Mouse (Mus musculus) spleen, embryonic (tissue): Measurements from ENCODE around the gene Col19a1.

ENCODE experiments used
- CTCF ChIA-PET: fragments of 350-600 bp; sonication (Branson Sonifier 250); formaldehyde crosslinking; loops from one replicate; lab custom pipeline; 2022; lab: Charles Lee

The Col19a1 gene

DNA sequence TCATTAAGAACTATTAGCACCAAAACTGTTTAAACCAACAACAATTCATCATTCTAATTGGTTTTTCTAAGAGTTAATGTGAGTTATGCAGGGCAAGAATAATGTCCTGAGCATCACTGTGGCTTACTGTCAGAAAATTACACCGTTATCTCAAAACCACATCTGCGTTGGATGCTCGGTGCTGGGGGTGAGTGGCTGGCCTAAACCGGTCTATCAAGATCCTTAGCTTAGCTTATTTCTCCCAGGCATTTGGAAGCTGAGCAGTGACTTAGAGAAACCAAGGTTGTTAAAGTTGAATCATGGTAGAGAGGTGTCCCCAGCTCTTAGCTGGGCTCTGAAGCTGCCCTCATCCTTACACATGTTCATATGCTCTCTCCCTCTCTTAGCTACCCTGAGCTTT lies 276.4 kb downstream of the Col19a1 start:
- CTCF ChIA-PET: no interaction called here

- CTCF ChIA-PET: no interaction called here
Measured at GRCm38 (mm10) chr1:24310193-24310592, 277.1 kb downstream of the Col19a1 start.

DNA sequence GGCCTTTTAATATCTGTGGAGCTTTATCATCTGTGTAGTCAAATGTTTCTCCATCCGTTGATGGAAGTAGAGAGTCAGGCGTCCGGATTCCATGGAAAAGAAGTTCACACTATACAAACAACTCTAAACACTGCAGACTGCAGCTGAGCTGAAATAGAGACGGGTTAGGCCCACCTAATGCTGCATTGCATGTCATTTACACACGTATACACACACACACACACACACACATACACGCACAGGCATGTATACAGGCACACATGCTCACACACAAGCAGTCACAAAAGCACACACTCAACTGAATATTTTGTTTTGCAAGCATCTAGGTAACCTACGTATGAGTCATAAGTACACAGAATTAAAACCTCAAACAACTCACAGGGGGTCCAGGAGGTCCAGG lies 284.2 kb downstream of the Col19a1 start:
- CTCF ChIA-PET: interaction anchor here (0.7 kb wide), 1 partner anchor 331 kb away, joined by 3 read pairs; no protein-coding TSS in a partner anchor

DNA sequence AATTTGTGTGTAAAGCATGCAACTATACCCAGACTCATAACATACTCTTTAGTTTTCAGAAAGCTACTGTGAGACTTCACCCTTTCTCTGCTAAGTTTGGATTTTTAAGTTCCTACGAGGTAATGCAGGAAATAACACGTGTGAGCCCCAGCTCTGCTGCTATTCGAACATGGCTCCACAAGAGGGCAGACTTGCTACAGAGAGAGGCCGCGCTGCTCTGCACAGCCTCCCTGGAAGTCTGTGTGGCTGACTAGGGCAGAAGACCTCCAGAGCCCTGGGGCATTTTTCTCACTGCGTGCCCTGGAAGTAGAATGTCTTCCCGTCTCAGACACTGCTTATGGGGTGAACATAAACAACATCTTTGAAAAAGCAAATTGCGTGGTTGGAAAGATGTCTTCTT lies 284.6 kb downstream of the Col19a1 start:
- CTCF ChIA-PET: interaction anchor here (0.7 kb wide), 1 partner anchor 332 kb away, joined by 3 read pairs; no protein-coding TSS in a partner anchor

DNA sequence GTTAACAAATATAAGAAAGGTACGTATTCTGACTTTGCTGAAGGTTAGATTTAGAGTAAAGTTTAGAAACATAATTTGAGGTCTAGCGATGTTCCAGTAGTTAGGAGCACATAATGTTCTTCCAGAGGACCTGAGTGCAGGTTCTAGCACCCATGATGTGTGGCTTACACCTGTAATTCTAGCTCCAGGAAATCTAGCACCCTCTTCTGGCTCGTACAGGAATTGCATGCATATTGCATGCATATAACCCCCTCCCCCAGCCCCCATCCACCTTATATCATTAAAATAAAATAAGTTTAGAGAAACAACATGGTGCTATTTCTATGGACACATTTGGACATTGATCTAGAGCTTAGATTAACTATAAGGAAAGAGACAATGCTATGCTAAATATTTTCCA lies 286.6 kb downstream of the Col19a1 start:
- CTCF ChIA-PET: no interaction called here

GRCm38 (mm10) chr1:24294979-24295942 lies 292.0 kb downstream of the Col19a1 start:
- CTCF ChIA-PET: no interaction called here

DNA sequence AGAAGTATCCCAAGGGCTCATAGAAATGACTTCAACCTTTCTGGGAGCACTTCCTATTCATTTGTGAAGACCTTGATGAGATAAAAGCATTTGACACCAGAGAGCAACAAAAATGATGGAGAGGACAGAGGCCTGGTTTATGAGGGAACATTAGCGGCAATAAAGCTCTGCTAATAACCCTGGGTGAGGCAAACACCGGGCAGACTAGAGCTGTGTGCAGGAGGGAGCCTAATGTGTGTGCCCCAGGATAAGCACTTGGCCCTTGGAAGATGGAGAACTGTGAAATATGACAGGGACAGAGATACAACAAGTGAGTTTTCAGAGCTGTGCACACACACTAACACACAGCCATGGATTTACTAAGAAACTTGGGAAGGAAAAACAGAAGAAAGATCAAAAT lies 294.8 kb downstream of the Col19a1 start:
- CTCF ChIA-PET: no interaction called here

- CTCF ChIA-PET: no interaction called here
Measured at GRCm38 (mm10) chr1:24286360-24286759, 300.9 kb downstream of the Col19a1 start.

GRCm38 (mm10) chr1:24267022-24267421 lies 320.2 kb downstream of the Col19a1 start:
- CTCF ChIA-PET: no interaction called here

- CTCF ChIA-PET: interaction anchor here (0.6 kb wide), 1 partner anchor 1436 kb away, joined by 6 read pairs; no protein-coding TSS in a partner anchor
Measured at GRCm38 (mm10) chr1:24261181-24261580, 326.1 kb downstream of the Col19a1 start.

- CTCF ChIA-PET: no interaction called here
Measured at GRCm38 (mm10) chr1:24259419-24259818, 327.9 kb downstream of the Col19a1 start.

GRCm38 (mm10) chr1:24257961-24258360 lies 329.3 kb downstream of the Col19a1 start:
- CTCF ChIA-PET: no interaction called here

- CTCF ChIA-PET: no interaction called here
Measured at GRCm38 (mm10) chr1:24249105-24249664, 338.1 kb downstream of the Col19a1 start.

- CTCF ChIA-PET: no interaction called here
Measured at GRCm38 (mm10) chr1:24248294-24249104, 338.8 kb downstream of the Col19a1 start.

DNA sequence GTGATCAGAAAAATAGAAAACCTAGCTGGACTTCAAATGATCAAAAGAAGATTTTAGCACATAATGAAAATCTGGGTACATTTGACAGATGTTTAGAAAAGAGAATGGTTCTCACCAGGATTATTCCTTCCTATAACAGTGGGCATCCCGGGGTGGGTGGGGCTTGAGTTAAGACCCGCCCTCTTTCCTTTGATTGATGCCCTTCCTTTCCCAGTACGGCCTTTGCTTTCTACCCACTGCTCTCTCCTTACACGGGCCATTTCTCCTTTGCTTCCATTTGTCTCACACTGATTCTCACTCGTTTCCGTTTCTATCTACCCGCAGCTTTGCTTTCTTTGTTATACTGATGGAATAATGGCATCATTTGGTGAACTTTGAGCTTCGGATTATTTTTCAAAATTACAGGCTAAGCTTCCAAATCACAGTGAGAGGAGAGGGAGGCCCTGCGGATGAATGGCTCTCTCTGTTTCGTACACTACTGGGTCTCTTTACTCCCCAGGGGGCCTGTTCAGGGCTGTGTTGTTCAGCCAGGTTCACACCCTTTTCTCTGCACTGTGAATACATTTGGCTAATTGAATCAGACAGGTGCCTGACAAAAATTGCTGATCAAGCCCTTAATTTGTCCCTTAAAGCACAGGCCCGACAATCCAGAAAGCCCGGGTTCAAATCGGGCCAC lies 341.4 kb downstream of the Col19a1 start:
- CTCF ChIA-PET: no interaction called here

- CTCF ChIA-PET: no interaction called here
Measured at GRCm38 (mm10) chr1:24244931-24245330, 342.3 kb downstream of the Col19a1 start.

GRCm38 (mm10) chr1:24240039-24240691 lies 347.1 kb downstream of the Col19a1 start:
- CTCF ChIA-PET: no interaction called here

- CTCF ChIA-PET: no interaction called here
Measured at GRCm38 (mm10) chr1:24236330-24236729, 350.9 kb downstream of the Col19a1 start.

GRCm38 (mm10) chr1:24231504-24232270 lies 355.6 kb downstream of the Col19a1 start:
- CTCF ChIA-PET: no interaction called here

DNA sequence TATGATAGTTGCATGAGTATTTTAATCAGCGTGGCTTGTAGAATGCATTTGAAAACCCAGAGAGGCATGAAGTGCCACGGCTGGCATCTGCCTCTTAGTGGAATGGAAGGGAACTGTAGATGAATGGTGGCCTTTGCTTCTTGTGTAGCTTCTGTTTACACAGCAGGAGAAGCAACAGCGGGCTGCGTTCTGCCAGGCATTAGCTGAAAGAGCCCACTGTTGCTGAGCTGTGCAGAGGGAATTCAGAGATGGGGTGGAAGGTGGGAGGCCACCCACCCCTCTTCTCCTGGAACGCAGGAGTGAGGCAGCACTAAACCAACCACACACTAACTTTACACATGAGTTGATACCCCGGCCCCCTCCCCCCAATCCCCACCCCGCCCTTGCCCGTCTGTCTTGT lies 356.8 kb downstream of the Col19a1 start:
- CTCF ChIA-PET: no interaction called here
